Mouse (Mus musculus): ENCODE data around the gene Trim42.

- no peak for TF ChIP-seq CTCF (IDR thresholded peaks at IDR 0.05; ENCODE audit: low read depth, low read length)
- no peak for TF ChIP-seq POLR2A (IDR thresholded peaks at IDR 0.05; ENCODE audit: extremely low read depth, insufficient read depth, low read length)
Observed at GRCm38 (mm10) chr9:97356441-97356840, 13.3 kb downstream of the Trim42 start.
